Mouse (Mus musculus): ENCODE results near the gene Rufy2.

Rufy2 gene

GRCm38 (mm10) chr10:62980039-62980954, at the start of gene Rufy2:
Gene Rufy2, plus strand, starts transcription at chr10:62980223.
- DNase-seq (ENCODE audit: low spot score), result peak; percentile 82

DNA sequence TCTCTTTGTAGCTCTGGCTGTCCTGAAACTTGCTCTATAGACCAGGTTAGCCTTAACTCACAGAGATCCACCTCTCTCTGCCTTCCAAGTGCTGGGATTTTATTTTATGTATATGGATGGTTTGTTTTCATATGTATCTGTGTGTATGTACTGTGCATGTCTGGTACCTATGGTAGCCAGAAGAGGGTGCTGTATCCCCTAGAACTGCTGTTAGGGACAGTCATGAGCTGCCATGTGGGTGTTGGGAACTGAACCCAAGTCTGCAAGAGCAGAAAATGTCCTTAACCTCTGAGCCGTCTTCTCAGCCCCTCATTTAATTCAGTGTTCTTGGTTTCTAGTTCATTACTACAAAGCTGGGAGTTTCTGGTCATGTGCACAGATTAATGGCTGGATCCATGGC, 47.6 kb upstream of the Rufy2 start:
- no peak for DNase-seq (ENCODE audit: low spot score)

DNA sequence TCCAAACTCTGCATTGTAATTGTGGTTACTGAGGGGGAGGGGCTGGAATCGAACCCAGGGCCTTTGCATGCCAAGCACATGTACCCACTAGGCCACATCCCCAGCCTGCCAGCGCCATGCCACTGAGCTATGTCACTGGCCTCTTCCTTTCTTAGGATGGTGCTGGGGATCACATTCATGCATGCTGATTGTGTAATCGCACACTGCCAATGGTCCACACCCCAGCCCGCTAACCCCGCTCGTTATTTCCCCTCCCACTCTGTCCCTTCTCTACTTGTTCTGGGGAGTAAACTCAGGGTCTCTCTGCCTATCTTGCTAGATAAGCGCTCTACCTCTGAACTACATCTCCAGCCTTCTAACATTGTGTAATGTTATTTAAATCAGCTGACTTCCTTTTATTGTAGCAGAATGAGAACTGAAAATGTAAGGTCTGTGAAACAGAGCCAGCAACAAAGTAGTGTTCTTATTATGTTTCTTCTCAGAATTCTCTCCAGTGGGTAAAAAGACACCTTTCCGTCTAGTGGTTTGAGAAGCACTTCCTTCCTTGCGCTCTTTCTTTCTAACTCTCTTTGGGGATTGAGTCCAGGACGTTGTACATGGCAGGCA, 34.9 kb upstream of the Rufy2 start:
- DNase-seq (ENCODE audit: low spot score), result no peak

- peak; percentile 68 for DNase-seq (ENCODE audit: low spot score)
Measured at GRCm38 (mm10) chr10:62946738-62947471, 33.1 kb upstream of the Rufy2 start, which contains the start of gene Dna2. Gene Dna2, plus strand, starts transcription at chr10:62947026.

GRCm38 (mm10) chr10:62948551-62948950, 31.5 kb upstream of the Rufy2 start:
- no peak for DNase-seq (ENCODE audit: low spot score)

DNA sequence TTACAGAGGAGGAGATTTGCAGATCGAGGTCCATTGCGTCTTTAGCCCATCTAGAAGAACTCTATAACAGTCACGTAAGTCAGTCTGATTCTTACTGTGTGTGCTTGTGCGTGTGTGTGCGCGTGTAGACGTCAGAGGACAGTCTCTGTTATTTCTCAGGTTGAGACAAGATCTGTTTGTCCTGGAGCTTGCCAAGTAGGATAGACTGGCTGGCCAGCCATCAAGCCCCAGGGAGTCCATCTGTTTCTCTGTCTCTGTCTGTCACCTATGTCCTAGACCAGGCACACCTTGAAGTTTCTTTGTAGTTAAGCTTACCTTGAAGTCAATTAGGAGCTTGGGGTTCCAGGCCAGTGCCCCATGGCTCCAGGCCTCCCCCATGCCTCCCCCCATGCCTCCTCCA, 16.1 kb upstream of the Rufy2 start:
- DNase-seq (ENCODE audit: low spot score), result no peak

DNA sequence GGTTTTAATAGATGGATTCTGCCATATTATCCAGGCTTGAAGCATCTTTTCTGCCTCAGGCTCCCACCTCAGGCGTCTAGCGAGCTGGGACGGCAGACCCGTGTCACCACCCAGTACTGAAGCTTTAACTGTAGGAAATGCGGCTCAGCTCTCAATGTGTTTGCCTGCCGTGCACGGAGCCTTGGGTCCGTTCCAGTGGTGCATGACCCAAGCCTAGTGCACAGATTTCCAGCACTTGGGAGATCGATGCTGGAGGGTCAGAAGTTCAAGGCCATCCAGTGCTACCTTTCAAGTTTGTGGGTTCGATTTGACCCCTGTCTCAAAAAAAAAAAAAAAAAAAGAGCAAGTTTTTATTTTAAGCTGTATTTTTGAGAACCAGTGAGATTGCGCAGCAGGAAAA, 14.2 kb upstream of the Rufy2 start:
- no peak for DNase-seq (ENCODE audit: low spot score)

DNA sequence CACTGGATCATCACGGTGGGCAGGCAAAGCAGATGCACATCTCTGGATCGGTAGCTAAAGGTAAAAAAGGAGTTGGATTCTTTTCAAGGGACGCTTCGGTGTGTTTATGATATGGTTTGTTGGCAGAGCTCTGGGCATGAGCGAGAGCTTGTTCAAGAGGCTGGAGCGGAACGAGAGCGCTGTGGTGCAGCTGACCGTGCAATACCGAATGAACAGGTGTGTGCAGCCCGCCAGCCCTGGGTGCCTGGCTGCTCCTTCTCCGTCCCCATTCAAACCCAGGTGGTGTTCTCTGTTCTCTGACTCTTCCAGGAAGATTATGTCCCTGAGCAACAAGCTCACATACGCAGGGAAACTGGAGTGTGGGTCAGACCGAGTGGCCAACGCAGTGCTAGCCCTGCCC, 13.7 kb upstream of the Rufy2 start:
- no peak for DNase-seq (ENCODE audit: low spot score)

DNA sequence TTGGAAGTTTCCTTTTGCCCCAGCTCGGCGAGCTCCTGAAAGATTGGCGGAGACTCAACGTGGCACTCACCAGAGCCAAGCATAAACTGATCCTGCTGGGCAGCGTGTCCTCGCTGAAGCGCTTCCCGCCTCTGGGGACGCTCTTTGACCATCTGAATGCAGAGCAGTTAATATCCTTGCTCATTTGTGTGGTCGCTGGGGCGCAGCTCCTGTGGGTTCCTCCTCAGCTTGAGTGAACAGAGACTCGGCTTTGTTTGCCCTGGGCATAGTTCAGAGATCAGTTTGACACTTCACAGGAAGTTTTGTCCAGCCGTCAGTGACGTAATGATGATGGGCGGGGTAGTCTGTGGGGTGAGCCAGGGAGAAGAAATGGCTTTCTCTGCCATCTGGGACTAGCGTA, 8.2 kb upstream of the Rufy2 start:
- DNase-seq (ENCODE audit: low spot score), result no peak

DNA sequence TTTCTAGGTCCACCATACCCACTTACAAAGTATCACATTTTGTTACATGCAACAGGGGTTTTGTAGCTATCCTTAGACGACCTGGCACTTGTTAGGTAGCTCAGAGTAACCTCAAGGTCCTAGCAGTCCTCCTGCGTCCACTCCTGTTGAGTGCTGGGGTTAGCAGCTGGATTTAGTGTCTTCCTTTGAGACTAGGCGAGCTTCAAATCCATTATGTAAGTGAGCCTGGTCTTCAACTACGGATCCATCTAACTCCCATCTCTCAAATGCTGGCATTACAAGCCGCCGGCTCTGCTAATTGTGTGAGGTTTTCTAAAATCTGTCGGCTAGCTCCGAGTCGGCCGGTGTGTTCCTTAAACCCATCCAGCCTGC, 370 bp upstream of the Rufy2 start:
- no peak for DNase-seq (ENCODE audit: low spot score)

GRCm38 (mm10) chr10:62984072-62984471, 4.0 kb downstream of the Rufy2 start:
- DNase-seq (ENCODE audit: low spot score), result no peak

DNA sequence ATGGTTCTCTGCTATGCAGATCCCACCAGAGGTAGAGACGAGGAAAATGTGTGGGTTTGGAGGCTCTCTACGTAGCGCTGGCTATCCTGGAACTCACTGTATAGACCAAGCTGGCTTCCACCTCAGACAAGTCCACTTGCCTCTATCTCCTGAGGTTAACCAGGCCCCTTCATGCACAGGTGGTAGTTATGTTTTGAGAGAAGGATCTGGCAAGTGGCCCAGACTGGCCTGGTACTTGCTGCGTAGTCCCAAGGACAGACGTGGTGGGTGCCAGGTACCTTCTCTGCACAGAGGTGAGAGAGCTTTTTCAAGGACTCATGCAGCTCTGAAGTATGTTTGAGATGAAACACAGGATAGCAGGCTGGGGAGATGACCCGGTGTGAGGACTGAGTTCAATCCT, 4.5 kb downstream of the Rufy2 start:
- no peak for DNase-seq (ENCODE audit: low spot score)

DNA sequence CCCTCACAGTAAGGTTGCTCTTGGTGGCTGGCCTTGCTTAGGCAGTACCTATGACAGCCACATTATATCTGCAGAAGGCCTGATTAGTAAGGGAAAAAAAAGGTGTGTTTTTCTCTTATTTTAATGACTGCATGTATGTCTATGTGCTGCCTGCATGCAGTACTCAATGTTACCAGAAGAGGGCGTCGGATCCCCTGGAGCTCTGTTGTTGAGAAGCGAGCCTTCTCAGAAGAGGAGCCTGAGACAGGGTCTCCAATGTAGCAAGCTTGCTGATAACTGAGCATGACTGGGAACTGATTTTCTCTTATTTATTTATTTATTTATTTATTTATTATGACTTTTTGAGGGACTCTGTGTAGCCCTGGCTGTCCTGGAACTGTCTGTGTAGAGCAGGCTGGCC, 7.3 kb downstream of the Rufy2 start:
- no peak for DNase-seq (ENCODE audit: low spot score)

DNA sequence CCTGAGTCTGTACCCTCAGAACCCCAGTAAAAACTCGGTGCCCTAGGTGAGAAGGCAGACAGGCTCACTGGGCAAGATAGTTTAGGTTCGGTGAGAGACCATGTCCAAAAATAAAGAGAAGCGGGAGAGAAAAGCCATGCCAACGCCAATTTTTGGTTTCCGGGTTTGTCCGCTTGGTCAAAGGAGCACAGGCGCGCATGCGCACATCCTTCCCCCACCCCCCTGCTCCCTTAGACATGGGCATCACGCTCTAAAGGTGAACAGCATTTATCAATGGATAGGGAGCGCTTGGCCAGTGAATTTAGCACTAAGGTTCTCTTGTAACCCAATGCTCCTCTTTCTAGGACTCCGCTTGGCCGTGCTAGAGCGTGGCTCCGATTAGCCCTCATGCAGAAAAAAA, 10.6 kb downstream of the Rufy2 start:
- DNase-seq (ENCODE audit: low spot score), result no peak

DNA sequence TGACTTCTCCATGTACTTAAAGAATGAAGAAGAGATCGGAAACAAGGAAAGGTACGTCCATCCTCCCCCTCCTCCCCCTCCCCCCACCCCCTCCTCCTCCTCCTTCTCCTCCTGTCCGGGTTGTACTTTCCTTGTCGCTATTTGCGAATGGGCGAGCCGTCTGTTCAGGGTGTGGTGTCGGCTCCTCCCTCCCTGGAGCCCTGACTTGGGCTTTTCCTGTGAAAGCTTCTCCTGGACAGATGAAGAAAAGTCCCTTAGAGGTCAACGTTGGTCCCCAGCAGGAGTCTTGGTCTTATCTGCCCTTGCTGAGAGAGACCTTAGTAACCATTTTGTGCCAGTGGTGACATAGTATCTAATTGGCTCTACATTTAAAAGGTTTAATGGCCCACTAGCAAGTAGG, 14.0 kb downstream of the Rufy2 start:
- DNase-seq (ENCODE audit: low spot score), result no peak

GRCm38 (mm10) chr10:63000584-63000983, 20.6 kb downstream of the Rufy2 start:
- DNase-seq (ENCODE audit: low spot score), result no peak

DNA sequence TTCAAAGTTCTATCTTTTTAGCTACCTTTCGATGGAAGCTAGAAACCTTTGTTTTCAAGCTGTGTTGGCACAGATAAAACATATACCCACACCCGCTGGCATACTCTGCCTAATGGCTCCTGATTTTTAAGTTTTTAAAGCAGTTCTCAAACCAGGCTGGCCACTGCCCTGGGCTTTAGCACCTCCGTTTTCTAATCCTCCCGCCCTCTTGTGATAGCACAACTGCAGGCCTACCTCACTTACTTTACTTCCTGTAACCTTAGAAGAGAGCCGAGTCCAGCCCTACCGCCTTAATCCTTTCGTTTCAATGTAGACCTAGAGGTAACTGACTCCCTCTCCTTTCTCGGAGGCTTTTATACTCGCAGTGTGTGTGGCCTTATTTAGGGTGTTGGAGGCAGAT, 23.2 kb downstream of the Rufy2 start:
- DNase-seq (ENCODE audit: low spot score), result no peak

DNA sequence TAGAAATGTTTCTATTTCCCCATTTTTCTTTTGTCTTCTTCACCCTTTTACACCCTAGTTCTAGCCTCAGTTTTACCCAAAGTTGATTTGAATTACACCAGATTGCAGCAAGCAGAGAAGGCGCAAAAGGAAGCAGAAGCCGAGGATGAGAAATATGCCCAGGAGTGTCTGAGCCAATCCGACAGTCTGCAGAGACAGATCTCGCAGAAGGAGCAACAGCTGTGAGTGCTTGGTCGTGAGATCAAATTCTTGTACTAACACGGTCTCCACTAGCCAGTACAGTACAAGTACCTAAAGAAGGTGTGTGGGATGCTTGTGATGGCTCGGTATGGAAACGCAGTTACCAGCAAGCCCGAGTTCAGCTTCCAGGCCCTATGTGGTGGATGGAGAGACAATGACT, 24.5 kb downstream of the Rufy2 start:
- no peak for DNase-seq (ENCODE audit: low spot score)

- no peak for DNase-seq (ENCODE audit: low spot score)
Measured at GRCm38 (mm10) chr10:63008193-63008592, 28.2 kb downstream of the Rufy2 start.

- DNase-seq (ENCODE audit: low spot score), result no peak
Measured at GRCm38 (mm10) chr10:63010268-63010667, 30.2 kb downstream of the Rufy2 start.

- no peak for DNase-seq (ENCODE audit: low spot score)
Measured at GRCm38 (mm10) chr10:63011556-63011955, 31.5 kb downstream of the Rufy2 start.

GRCm38 (mm10) chr10:63013476-63013875, 33.5 kb downstream of the Rufy2 start:
- no peak for DNase-seq (ENCODE audit: low spot score)

- no peak for DNase-seq (ENCODE audit: low spot score)
Measured at GRCm38 (mm10) chr10:63014168-63014567, 34.1 kb downstream of the Rufy2 start.

All from urinary bladder, postnatal 14 days (tissue).